21 mouse cellular contexts compared by ENCODE assay signal in the genomic region with DNA sequence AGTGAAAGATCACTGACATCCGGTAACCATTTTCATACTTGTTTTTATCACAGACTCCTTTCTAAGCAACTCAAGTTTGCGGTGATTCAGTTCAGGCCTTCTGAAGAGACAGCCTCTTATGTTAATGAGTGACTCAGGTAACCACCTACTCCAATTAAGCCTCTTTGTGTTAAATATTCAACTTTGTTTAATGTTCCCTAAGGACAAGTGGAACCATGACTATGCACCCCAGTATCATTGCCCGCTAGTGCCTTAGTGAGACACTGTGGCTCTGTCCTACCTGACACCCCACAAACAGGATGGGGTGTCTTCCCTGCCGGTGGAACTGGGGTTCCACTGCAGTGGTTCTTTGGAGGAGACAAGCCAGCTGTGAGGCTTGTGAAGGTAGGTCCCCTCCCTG.
DNase-seq lines count a peak whose midpoint lies in the region; ATAC-seq and TF ChIP-seq lines count a peak whose summit lies in the region.
"Had no signal": no experiment of that assay in that cellular context is flagged by ENCODE, and none has a peak within 500 bp of the region (broad histone marks: within the 10 kb centered on the region; RNA-seq: fewer than 3 reads in every experiment).

No protein-coding gene starts in this region.

- 82% methylated on average over 4 of the region's 4 CpGs for WGBS in kidney, embryonic 15.5 days
- 75% methylated on average over 4 of the region's 4 CpGs for WGBS in kidney, postnatal 0 days

- no peaks in the 10 kb centered on the region for H3K27me3 ChIP-seq in kidney, embryonic 15.5 days
- H3K27me3 ChIP-seq in kidney, postnatal 0 days (ENCODE audit: insufficient read depth, low read length): no peaks in the 10 kb centered on the region
- H3K27me3 ChIP-seq: embryonic facial prominence, embryonic 12.5 days; forebrain, embryonic 13.5 days; forebrain, embryonic 15.5 days had no signal

- peak; percentile 26 for DNase-seq in kidney, adult 9 months
- no peak for DNase-seq in kidney, adult 11 months
- no peak for DNase-seq in kidney, postnatal 10 days
- no peak for DNase-seq in kidney, postnatal 0 days (ENCODE audit: low spot score)
- DNase-seq in kidney, adult 18-20 months: no peak
- peak; percentile 8 for DNase-seq in brain, adult 2 months (ENCODE audit: low read depth, low spot score)
- no peak for DNase-seq in Muller cell, postnatal 12 days (ENCODE audit: inconsistent ontology term)
- DNase-seq: adrenal gland, adult 2 months; adrenal gland, postnatal 10 days; adrenal gland, postnatal 25 days; cerebellum, adult 11-12 months; cerebellum, adult 2 months; cerebellum, adult 9-10 months; cerebellum, postnatal 10 days; cerebellum, postnatal 25 days; forebrain, postnatal 0 days had no signal

- H3K9me3 ChIP-seq in kidney, embryonic 15.5 days (replicated peaks): no peaks in the 10 kb centered on the region
- H3K9me3 ChIP-seq in kidney, postnatal 0 days (replicated peaks; ENCODE audit: low read length): no peaks in the 10 kb centered on the region
- H3K9me3 ChIP-seq: embryonic facial prominence, embryonic 10.5 days; embryonic facial prominence, embryonic 12.5 days; forebrain, embryonic 13.5 days; forebrain, embryonic 15.5 days had no signal

- no peak for TF ChIP-seq CTCF in kidney, postnatal 0 days (IDR thresholded peaks at IDR 0.05; ENCODE audit: low read depth)

- H3K4me1 ChIP-seq in kidney, embryonic 15.5 days: no peaks in the 10 kb centered on the region
- H3K4me1 ChIP-seq in kidney, postnatal 0 days (replicated peaks; ENCODE audit: insufficient read depth, low read length): no peaks in the 10 kb centered on the region
- H3K4me1 ChIP-seq: embryonic facial prominence, embryonic 10.5 days; embryonic facial prominence, embryonic 12.5 days; forebrain, embryonic 15.5 days had no signal

- no peak overlapping the region for H3K9ac ChIP-seq in kidney, embryonic 15.5 days
- no peak overlapping the region for H3K9ac ChIP-seq in kidney, postnatal 0 days (ENCODE audit: low read depth, low read length)
- H3K9ac ChIP-seq: embryonic facial prominence, embryonic 12.5 days; forebrain, embryonic 13.5 days; forebrain, embryonic 15.5 days; forebrain, postnatal 0 days had no signal

- H3K36me3 ChIP-seq in kidney, embryonic 15.5 days: no peaks in the 10 kb centered on the region
- H3K36me3 ChIP-seq in kidney, postnatal 0 days (ENCODE audit: insufficient read depth, low read length): no peaks in the 10 kb centered on the region
- H3K36me3 ChIP-seq: embryonic facial prominence, embryonic 10.5 days; embryonic facial prominence, embryonic 12.5 days; forebrain, embryonic 15.5 days had no signal

- no peak overlapping the region for H3K4me3 ChIP-seq in kidney, embryonic 15.5 days (replicated peaks)
- H3K4me3 ChIP-seq in kidney, postnatal 0 days (replicated peaks; ENCODE audit: low read depth, low read length): no peak overlapping the region
- H3K4me3 ChIP-seq: embryonic facial prominence, embryonic 10.5 days; embryonic facial prominence, embryonic 12.5 days; forebrain, embryonic 13.5 days; forebrain, embryonic 15.5 days had no signal

- H3K4me2 ChIP-seq in kidney, embryonic 15.5 days: no peak overlapping the region
- H3K4me2 ChIP-seq in kidney, postnatal 0 days (ENCODE audit: low read length): no peak overlapping the region
- H3K4me2 ChIP-seq: embryonic facial prominence, embryonic 12.5 days; forebrain, embryonic 13.5 days; forebrain, embryonic 15.5 days had no signal

- H3K27ac ChIP-seq in kidney, embryonic 15.5 days: no peak overlapping the region
- H3K27ac ChIP-seq in kidney, postnatal 0 days: no peak overlapping the region
- H3K27ac ChIP-seq: embryonic facial prominence, embryonic 10.5 days; embryonic facial prominence, embryonic 12.5 days; forebrain, embryonic 13.5 days; forebrain, embryonic 15.5 days had no signal

- peak; percentile 66 for ATAC-seq in kidney, embryonic 15.5 days (replicated peaks; ENCODE audit: low FRiP score)
- 0 out of 2 replicates have a peak, but pooled peaks have one; percentile 46 for ATAC-seq in kidney, postnatal 0 days (replicated peaks; ENCODE audit: low FRiP score, low read depth)
- ATAC-seq: forebrain, embryonic 13.5 days; forebrain, embryonic 15.5 days had no signal

Comparison
In these comparisons a context has a peak if more than half of its experiments do, and no peak if none do; other contexts are left out.
1. DNase-seq: peak in kidney, adult 9 months (single experiment) and brain, adult 2 months (single experiment); none in kidney, adult 11 months (single experiment), kidney, postnatal 10 days (single experiment), kidney, postnatal 0 days (single experiment), kidney, adult 18-20 months (single experiment) and Muller cell, postnatal 12 days (single experiment).